Mouse (Mus musculus): ENCODE measurements around the gene Cpa2.

Gene Cpa2

DNA sequence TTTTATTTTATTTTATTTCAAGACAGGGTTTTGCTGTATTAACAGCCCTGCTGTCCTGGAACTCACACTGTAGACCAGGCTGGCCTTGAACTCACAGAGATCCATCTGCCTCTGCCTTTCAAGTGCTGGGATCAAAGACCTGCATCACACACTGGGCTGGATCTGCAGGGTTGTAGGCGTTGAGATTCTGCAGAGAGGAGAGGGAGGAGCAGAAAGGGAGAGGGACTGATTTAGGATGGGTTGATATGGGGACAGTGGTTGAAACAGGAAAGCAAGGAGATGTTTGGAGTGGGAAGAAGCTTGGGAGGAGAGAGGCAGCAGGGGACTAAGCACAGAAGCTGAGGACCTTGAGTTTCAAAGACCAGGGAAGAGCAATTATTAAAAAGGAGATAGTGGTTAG is 18.3 kb downstream of the Cpa2 start:
- TF ChIP-seq GATA4 (IDR thresholded peaks at IDR 0.05; ENCODE audit: insufficient replicate concordance, low read length), result no peak

DNA sequence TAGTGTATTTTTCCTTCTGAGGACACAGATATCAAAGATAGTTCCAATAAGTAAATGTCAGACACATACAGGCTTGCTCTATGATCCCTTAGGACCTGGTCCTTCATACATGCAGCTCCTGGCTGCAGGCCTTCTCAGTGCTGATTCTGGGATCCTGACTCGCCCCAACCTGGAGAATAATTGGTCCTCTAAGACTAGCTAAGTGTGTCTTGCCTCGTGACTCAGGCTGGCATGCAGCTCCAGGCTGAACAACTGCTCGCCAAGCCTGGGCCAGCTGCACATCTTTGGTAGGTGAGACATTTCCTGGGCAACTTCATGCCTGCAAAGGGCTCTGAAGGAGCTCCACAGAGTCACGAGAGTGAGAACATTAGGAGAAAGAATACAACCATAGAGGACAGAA is 20.8 kb downstream of the Cpa2 start:
- TF ChIP-seq GATA4 (IDR thresholded peaks at IDR 0.05; ENCODE audit: insufficient replicate concordance, low read length), result no peak

DNA sequence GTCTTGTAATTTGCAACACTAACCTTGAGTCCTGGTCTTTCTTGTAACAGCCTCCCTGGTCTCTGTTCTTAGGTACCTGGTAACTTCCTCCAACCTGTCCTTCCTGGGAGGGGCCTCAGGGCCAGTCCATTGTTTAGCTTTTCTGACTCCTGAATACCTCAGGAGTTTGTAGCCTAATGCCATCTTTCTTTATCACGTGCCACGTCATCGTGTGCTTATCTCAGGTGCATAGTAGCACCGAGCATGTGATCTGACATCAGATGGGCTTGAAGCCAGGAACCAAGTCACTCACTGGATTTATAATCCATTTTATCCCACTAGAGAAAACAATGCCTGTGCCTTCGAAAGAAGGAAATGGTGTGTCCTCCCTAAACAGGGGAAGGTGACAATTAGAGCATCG is 22.2 kb downstream of the Cpa2 start:
- no peak for TF ChIP-seq GATA4 (IDR thresholded peaks at IDR 0.05; ENCODE audit: insufficient replicate concordance, low read length)

DNA sequence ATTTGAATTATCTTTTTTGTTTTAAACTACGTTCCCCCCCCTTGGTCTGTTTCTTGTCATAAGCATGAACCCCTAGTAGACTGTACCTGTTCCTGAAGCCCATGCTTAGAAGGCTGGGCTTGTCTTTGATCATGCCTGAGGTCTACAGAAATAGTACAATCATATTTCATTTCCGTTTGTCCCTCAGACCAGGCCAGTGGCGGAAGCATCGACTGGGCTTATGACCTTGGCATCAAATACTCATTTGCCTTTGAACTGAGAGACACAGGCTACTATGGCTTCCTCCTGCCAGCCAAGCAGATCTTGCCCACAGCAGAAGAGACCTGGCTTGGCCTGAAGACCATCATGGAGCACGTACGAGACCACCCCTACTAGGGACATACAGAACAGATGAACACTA is 22.7 kb downstream of the Cpa2 start:
- TF ChIP-seq GATA4 (IDR thresholded peaks at IDR 0.05; ENCODE audit: insufficient replicate concordance, low read length), result no peak

- no peak for TF ChIP-seq GATA4 (IDR thresholded peaks at IDR 0.05; ENCODE audit: insufficient replicate concordance, low read length)
Observed at GRCm38 (mm10) chr6:30568069-30568468, 26.7 kb downstream of the Cpa2 start, which contains the start of gene Cpa4. Gene Cpa4, plus strand, starts transcription at chr6:30568369.

DNA sequence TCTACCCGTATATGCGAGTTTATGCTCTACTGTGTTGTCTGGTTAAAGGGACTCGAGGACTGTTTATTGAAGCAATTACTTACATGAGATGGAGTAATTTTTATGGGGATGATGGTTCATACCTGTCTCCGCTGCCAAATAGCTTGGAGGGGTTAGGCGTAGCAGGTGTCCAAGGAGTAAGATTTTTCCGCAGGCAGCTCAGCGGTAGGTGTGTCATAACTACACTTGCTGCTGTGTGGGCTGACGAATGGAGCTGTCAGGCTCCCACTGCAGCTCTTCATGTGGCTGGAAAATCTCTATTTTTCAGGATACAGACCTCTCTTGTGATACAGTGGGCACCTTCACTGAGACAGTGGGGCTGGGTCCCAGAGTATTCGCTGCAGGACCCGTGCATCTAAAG is 27.9 kb downstream of the Cpa2 start:
- TF ChIP-seq GATA4 (IDR thresholded peaks at IDR 0.05; ENCODE audit: insufficient replicate concordance, low read length), result no peak

- no peak for TF ChIP-seq GATA4 (IDR thresholded peaks at IDR 0.05; ENCODE audit: insufficient replicate concordance, low read length)
Observed at GRCm38 (mm10) chr6:30570012-30570411, 28.6 kb downstream of the Cpa2 start.

- TF ChIP-seq GATA4 (IDR thresholded peaks at IDR 0.05; ENCODE audit: insufficient replicate concordance, low read length), result no peak
Observed at GRCm38 (mm10) chr6:30572456-30573311, 31.3 kb downstream of the Cpa2 start.

DNA sequence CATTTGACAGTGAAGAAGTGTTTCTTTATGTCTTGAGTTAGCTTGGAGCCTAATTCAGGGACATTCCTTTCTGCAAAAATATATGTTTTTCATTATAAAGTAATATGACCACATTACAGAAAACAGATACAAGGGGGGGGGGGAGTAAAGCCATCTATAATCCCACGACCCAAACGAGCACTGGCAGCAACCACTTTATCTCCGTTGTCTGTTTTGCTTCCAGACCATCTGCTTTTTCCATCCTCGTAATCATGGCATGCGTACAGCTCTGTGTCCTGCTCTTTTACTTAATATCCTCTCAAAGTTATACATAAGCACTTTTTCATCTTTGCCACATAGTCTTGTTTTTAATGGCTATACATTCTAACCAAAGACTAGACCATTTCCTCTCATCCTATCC is 32.0 kb downstream of the Cpa2 start:
- TF ChIP-seq GATA4 (IDR thresholded peaks at IDR 0.05; ENCODE audit: insufficient replicate concordance, low read length), result no peak

- TF ChIP-seq GATA4 (IDR thresholded peaks at IDR 0.05; ENCODE audit: insufficient replicate concordance, low read length), result no peak
Observed at GRCm38 (mm10) chr6:30574945-30575344, 33.6 kb downstream of the Cpa2 start.

GRCm38 (mm10) chr6:30576477-30577203 is 35.3 kb downstream of the Cpa2 start:
- TF ChIP-seq GATA4 (IDR thresholded peaks at IDR 0.05; ENCODE audit: insufficient replicate concordance, low read length), result no peak

DNA sequence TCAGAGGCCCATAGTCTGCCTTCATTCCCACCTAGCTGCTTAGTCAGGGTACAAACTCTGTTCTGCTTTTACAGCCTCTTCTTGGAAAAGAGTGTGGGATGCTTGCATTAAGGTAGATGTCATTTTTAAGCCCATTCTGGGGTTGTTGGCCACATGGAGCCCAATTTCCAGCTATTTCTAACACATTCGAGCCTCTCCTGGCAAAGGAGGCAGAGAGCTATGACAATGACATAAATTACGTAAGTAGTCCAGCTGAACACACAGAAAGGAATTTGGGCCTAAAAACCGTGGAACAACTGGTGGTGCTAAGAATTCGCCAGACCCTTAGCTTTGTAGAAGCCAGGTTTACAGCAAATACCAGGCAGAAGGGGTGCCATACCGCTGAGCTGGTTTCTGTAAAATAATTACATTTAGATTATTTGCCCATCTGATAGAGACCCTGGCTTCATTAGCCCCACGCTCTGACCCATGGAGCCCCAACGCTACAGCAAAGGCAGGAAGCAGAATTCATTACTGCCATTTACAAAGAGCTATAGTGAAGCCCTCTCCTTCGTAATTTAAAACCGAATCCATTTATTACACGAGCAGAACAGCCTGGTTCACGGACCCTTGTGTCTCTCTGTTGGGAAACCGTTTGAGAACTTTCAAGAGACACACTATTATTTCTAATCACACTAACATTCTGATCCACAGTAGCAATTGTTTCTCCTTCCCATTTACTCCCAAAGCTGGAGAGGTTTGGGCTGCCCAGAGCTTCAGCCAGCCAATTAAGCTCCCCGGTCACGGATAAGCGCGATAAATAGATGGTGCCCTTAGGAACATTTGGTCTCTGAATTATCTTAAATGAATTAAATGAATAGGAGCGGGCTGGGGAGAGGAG is 38.8 kb downstream of the Cpa2 start:
- no peak for TF ChIP-seq GATA4 (IDR thresholded peaks at IDR 0.05; ENCODE audit: insufficient replicate concordance, low read length)

DNA sequence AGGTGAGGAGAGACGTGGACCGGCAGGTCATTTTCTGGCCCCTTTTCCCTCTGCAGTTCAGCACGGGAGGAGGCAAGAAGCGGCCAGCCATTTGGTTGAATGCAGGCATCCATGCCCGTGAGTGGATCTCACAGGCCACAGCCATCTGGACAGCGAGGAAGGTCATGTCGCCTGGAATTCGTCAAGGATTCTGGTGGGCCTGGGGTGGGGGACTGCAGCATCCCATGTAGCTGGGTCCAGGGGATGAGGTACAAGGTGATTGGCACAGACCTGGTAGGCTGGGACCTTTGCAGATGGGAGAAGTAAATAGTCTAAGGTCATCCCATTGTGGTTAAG is 39.4 kb downstream of the Cpa2 start:
- TF ChIP-seq GATA4 (IDR thresholded peaks at IDR 0.05; ENCODE audit: insufficient replicate concordance, low read length), result no peak

- no peak for TF ChIP-seq GATA4 (IDR thresholded peaks at IDR 0.05; ENCODE audit: insufficient replicate concordance, low read length)
Observed at GRCm38 (mm10) chr6:30586886-30587442, 45.6 kb downstream of the Cpa2 start.

- no peak for TF ChIP-seq GATA4 (IDR thresholded peaks at IDR 0.05; ENCODE audit: insufficient replicate concordance, low read length)
Observed at GRCm38 (mm10) chr6:30589819-30590218, 48.4 kb downstream of the Cpa2 start.
